Mouse (Mus musculus) testis, postnatal 14 days (tissue): ENCODE results near the gene Grhl3.

Source experiments
- DNase-seq: peaks from one replicate; pipeline ENCODE4 v3.0.0; 2021; ENCODE audit warnings: low spot score

Gene Grhl3

DNA sequence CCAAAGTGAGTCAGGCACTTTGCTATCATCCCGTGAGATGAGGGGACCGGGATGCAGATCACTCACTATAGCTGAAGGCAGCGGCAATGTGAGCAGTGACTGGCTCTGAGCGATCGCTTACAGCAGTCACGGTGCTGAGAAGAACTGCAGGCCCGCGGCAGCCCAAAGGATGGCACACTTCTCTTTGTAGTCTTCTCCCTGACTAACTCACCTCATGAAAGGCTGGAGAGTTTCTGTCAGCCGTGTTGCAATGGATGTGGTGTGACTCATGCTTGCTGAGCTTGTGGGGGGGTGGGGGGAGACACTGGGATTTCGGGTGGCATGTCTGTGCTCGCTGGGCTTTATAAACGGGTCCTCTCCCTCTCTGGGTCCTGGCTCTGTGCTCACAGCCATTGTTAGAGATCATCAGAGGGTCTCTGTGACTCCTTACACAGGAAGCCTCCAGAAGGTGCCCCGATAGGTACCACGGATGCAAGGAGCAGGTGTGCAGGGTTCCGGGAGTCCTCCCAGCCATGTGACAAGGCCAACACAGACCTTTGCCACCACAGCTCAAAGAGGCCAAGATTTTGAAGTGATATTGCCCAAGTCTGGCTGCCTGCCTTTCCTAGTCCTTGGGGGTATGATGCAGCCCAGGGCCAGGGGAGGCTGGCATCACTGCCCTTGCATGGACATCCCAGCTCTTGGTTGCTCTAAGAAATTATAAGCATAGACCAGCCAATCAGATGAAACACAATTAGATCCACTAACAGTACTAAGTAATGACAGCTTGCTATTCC is 2.1 kb upstream of the Grhl3 start:
- DNase-seq: no peak

- no peak for DNase-seq
These were observed 1.2 kb downstream of the Grhl3 start for GRCm38 (mm10) chr4:135572276-135572675.

GRCm38 (mm10) chr4:135571037-135571550 is 2.3 kb downstream of the Grhl3 start:
- DNase-seq: no peak

DNA sequence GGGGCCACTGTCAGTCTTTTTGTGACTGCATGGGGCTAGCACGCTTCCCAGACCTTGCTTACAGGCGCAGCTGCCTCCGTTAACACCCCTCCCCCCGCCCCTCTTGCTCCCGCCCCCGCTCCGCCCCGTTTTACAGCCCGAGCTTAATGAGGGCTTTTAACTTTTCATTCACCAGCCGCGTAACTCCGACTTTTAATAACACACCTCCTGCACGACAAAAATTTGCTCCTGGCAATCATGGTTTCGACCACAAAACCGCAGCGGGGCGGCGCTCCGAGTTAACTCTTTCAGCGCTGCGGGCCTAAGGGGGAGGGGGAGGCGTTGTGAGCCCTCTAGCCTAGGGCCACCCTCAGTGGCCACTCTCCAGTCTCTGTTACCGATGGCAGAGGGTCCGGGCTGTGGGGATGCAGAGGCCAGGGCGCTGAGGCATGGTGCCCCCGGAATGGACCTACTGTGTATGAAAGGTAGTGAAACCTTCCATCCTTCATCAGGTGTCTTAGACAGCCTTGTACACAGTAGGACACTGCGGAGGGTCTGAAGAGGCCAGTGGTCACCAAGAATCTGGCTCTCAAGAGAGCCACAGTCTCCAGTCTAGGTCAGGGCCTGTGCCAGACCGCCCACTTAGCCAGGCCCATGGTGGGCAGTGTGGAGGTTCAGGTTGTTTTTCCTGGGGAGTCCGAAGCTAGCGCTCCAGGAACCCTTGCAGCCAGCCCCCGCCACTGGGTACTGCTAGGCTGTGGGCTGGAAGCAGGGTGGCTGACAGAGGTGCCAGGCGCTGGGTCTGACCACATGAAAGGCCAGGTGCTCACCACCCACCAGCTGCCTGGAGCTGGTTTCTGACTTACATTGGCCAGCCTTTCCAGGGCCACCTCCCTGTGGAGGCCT is 3.0 kb downstream of the Grhl3 start:
- DNase-seq: peak; percentile 19

GRCm38 (mm10) chr4:135569201-135569600 is 4.2 kb downstream of the Grhl3 start:
- DNase-seq: no peak

GRCm38 (mm10) chr4:135567484-135567883 is 5.9 kb downstream of the Grhl3 start:
- no peak for DNase-seq

DNA sequence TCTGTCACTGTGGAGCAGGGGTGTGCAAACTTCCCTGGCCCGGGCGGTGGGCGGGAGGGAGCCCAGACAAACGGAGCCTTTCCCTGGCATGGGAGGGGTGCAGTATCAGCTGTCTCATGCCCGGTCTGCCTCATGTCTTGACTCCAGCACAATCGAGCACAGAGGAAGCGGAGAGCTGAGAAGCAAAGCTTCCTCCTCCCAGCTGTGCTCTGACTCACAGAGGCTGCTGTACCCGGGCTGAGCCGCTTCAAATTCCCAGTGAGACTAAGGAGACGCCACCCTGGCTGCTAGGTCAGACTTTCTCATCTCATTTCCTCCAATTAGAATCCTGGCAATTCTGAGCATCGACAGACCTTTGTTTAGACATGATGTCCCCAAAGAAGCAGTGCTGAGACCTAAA is 6.4 kb downstream of the Grhl3 start:
- DNase-seq: no peak

DNA sequence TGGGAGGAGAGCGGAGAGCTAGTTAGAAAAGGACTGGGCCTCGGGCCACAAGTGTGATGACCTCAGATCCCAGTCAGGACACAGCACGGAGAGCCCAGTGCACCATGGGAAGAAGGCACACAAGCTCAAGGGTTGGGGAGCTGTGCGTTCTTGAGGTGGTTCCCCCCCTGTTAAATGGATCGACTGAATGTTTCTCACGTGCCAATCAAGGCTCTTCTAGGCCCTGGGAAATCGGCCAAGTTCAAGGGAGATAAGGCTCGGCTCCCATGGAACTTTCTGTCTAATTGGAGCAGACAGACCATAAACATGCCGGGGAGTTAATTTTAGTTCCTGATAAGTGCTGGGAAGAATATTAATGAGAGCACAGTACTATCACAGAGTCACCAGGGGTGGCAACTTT is 8.0 kb downstream of the Grhl3 start:
- peak; percentile 80 for DNase-seq

GRCm38 (mm10) chr4:135563794-135564193 is 9.6 kb downstream of the Grhl3 start:
- DNase-seq: no peak

- no peak for DNase-seq
These were observed 24.1 kb downstream of the Grhl3 start for GRCm38 (mm10) chr4:135549323-135549722.

GRCm38 (mm10) chr4:135548521-135549077 is 24.8 kb downstream of the Grhl3 start:
- no peak for DNase-seq

DNA sequence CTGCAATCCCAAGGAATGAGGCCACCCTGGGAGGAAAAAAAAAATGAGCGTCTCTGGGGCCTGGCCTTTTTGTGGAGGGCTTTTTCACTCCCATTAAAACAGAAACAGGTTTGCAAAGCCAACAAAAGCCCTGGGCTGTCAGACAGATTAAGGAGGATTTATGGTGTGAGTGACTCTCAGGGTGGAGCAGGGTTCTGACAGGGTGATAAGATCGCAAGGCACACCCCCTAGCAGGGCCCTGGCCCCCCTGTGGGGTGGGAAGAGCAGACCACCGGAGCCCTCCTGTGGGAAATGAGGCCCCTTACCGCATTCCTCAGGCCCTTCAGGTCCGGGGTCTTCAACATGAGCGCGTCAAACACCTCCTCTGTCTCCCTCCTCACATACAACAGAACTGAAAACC is 25.3 kb downstream of the Grhl3 start:
- no peak for DNase-seq

DNA sequence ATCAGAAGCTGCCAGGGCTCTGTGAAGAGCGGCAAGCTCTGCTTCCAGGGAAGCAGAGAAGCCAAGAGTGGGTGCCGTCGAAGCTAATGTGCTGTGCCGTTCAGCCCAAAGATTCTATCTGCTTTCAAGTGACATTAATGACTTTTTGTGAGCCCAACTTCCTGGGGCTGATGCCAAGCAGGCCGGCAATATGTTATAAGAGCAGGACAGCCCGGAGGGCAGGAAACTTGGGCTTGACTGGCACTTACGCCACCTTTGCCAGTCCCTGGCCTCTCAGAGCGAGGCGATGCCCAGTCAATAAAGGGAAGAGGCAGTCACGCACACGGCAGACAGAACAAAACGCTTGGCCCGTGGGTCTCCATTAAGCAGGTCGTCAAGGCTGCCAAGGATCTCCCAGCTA is 25.9 kb downstream of the Grhl3 start:
- DNase-seq: no peak

- DNase-seq: no peak
These were observed 26.6 kb downstream of the Grhl3 start for GRCm38 (mm10) chr4:135546793-135547192.

DNA sequence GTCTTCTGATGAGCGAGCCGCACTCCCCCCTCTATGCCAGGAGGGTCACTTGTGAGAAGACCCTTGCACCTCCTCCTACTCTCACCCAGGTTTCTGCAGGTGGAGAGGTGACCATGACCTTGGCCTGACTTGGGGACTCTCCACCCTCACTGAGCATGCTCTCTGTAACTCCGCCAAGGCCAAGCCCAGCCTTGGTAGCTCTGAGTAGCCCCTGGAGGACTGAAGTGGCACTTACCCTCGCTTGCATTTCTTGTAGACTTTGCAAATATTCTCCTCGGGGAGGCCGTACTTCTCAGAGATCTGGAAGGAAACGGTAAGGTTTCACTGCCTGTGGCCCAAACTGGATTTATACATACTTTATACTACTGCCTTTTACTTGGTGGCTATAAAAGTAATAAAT is 27.4 kb downstream of the Grhl3 start:
- no peak for DNase-seq

DNA sequence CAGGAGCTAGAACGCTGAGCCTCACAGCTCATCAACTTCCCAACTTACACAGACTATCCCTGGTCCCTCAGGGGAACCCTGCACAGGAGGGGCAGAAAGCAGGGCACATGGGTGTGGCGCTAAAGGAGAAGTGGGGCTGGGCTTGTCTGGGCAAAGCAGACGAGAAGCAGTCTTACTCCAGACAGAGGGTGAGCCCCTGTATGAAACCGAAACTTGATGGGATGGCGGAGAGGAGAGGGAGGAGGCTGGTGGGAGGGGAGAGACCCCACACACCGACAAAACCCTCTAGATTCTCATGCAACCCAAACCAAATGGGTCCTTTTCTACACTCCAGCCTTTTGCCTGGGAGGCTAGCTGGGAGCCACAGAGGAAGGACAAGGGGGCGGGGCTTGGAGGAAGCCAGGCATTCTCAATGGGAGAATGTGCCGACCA is 28.3 kb downstream of the Grhl3 start:
- DNase-seq: no peak

- no peak for DNase-seq
These were observed 29.1 kb downstream of the Grhl3 start for GRCm38 (mm10) chr4:135544284-135544683.

GRCm38 (mm10) chr4:135540057-135540456 is 33.4 kb downstream of the Grhl3 start:
- no peak for DNase-seq

DNA sequence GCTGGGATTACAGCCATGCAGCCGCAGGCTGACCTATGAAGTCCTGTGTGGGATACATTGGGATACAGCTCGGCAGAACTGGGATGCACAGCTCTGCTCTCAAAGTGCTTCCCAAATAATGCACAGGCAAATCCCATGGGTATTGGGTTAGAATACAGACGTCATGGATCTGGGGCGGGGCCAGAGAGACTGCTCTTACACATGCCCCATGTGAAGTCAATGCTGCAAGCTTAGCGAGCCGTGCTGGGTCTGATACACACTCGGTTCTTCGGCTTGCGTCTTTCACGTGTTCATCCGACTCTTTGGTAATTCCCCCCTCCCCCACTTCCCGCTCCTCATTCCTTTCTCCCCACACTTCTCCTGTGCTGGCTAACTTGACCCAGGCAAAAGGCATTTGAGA is 34.4 kb downstream of the Grhl3 start:
- no peak for DNase-seq

GRCm38 (mm10) chr4:135535021-135535420 is 38.4 kb downstream of the Grhl3 start:
- no peak for DNase-seq

DNA sequence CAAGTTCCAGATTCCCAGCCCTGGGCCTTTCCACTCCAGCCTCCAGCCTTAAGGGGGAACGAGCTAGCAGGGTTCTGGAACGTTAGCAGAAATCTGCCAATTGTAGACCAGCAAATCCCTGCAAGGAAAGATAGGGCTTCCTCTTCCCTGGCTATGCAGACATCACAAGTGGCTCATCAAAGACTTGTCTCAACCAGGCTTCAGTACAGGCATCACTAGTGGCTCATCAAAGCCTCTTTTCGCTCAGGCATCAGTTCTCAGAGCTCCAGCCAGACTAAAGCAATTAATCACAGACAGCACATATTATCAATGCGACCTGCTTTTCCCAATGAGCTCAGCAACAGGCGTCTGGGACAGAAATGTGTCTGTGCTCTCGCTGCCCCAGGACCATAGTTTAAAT is 40.4 kb downstream of the Grhl3 start:
- no peak for DNase-seq

GRCm38 (mm10) chr4:135531771-135532613 is 41.4 kb downstream of the Grhl3 start:
- DNase-seq: no peak
